Mouse (Mus musculus): ENCODE data around the gene Dppa5a. TPM values are rescaled to one million over a fixed set of nuclear protein-coding genes. Genes with fewer than 3 reads are reported as not detected.
"Not testable (repeated sequence)": the region's sequence is repeated elsewhere in the genome, so short reads cannot be mapped to it uniquely, and the experiment has no call there.

Dppa5a gene
- 1 to 10 TPM in 1 of 2 experiments, under 1 TPM in 1; 0.60 to 1.3 TPM for total RNA-seq (2021)

- peak in 1 of 2 experiments; percentile 20 for DNase-seq (ENCODE audit: extremely low spot score in 1 of 2, low spot score in 2 of 2)
- intact Hi-C loops (cut with DNase I), result not testable (repeated sequence)
Measured at GRCm38 (mm10) chr9:78367959-78368358, at the start of gene Dppa5a. Dppa5a (minus strand) TSS chr9:78368177.

- intact Hi-C loops (cut with DNase I), result no loop called here
Measured at GRCm38 (mm10) chr9:78401596-78401995, 33.6 kb upstream of the Dppa5a start.

GRCm38 (mm10) chr9:78400570-78400969 is 32.6 kb upstream of the Dppa5a start:
- intact Hi-C loops (cut with DNase I), result no loop called here

More at GRCm38 (mm10) chr9:78401596-78401995, 33.6 kb upstream of the Dppa5a start:
- no peak for DNase-seq (ENCODE audit: extremely low spot score in 1 of 2, low spot score in 2 of 2)

GRCm38 (mm10) chr9:78396517-78396916 is 28.5 kb upstream of the Dppa5a start:
- intact Hi-C loops (cut with DNase I), result no loop called here
- no peak for DNase-seq (ENCODE audit: extremely low spot score in 1 of 2, low spot score in 2 of 2)

More at GRCm38 (mm10) chr9:78400570-78400969, 32.6 kb upstream of the Dppa5a start:
- no peak for DNase-seq (ENCODE audit: extremely low spot score in 1 of 2, low spot score in 2 of 2)

GRCm38 (mm10) chr9:78395630-78396351 is 27.8 kb upstream of the Dppa5a start, which contains the start of gene Ddx43:
Ddx43 (plus strand) TSS chr9:78395777.
- intact Hi-C loops (cut with DNase I), result no loop called here
- peak; percentile 4 to 67 for DNase-seq (ENCODE audit: extremely low spot score in 1 of 2, low spot score in 2 of 2)

- intact Hi-C loops (cut with DNase I), result no loop called here
- DNase-seq (ENCODE audit: extremely low spot score in 1 of 2, low spot score in 2 of 2), result no peak
Measured at GRCm38 (mm10) chr9:78395244-78395629, 27.3 kb upstream of the Dppa5a start.

- no peak for DNase-seq (ENCODE audit: extremely low spot score in 1 of 2, low spot score in 2 of 2)
- intact Hi-C loops (cut with DNase I), result no loop called here
Measured at GRCm38 (mm10) chr9:78394602-78395001, 26.6 kb upstream of the Dppa5a start.

- intact Hi-C loops (cut with DNase I), result no loop called here
- no peak for DNase-seq (ENCODE audit: extremely low spot score in 1 of 2, low spot score in 2 of 2)
Measured at GRCm38 (mm10) chr9:78393741-78394140, 25.8 kb upstream of the Dppa5a start.

- no peak for DNase-seq (ENCODE audit: extremely low spot score in 1 of 2, low spot score in 2 of 2)
- intact Hi-C loops (cut with DNase I), result no loop called here
Measured at GRCm38 (mm10) chr9:78389981-78390380, 22.0 kb upstream of the Dppa5a start.

- intact Hi-C loops (cut with DNase I), result no loop called here
- no peak for DNase-seq (ENCODE audit: extremely low spot score in 1 of 2, low spot score in 2 of 2)
Measured at GRCm38 (mm10) chr9:78386947-78387346, 19.0 kb upstream of the Dppa5a start.

- intact Hi-C loops (cut with DNase I), result no loop called here
- no peak for DNase-seq (ENCODE audit: extremely low spot score in 1 of 2, low spot score in 2 of 2)
Measured at GRCm38 (mm10) chr9:78385893-78386292, 17.9 kb upstream of the Dppa5a start.

GRCm38 (mm10) chr9:78378113-78378785 is 10.3 kb upstream of the Dppa5a start, which contains the start of gene Ooep:
Ooep (minus strand) TSS chr9:78378725.
- intact Hi-C loops (cut with DNase I), result no loop called here
- peak; percentile 24 to 65 for DNase-seq (ENCODE audit: extremely low spot score in 1 of 2, low spot score in 2 of 2)

- intact Hi-C loops (cut with DNase I), result no loop called here
- no peak for DNase-seq (ENCODE audit: extremely low spot score in 1 of 2, low spot score in 2 of 2)
Measured at GRCm38 (mm10) chr9:78377546-78377945, 9.6 kb upstream of the Dppa5a start.

- DNase-seq (ENCODE audit: extremely low spot score in 1 of 2, low spot score in 2 of 2), result no peak
- intact Hi-C loops (cut with DNase I), result no loop called here
Measured at GRCm38 (mm10) chr9:78375486-78375885, 7.5 kb upstream of the Dppa5a start.

- intact Hi-C loops (cut with DNase I), result no loop called here
- no peak for DNase-seq (ENCODE audit: extremely low spot score in 1 of 2, low spot score in 2 of 2)
Measured at GRCm38 (mm10) chr9:78374885-78375389, 7.0 kb upstream of the Dppa5a start.

- intact Hi-C loops (cut with DNase I), result no loop called here
- no peak for DNase-seq (ENCODE audit: extremely low spot score in 1 of 2, low spot score in 2 of 2)
Measured at GRCm38 (mm10) chr9:78374397-78374796, 6.4 kb upstream of the Dppa5a start.

GRCm38 (mm10) chr9:78372827-78373504 is 5.0 kb upstream of the Dppa5a start:
- no peak for DNase-seq (ENCODE audit: extremely low spot score in 1 of 2, low spot score in 2 of 2)
- intact Hi-C loops (cut with DNase I), result no loop called here

GRCm38 (mm10) chr9:78371441-78371840 is 3.5 kb upstream of the Dppa5a start:
- intact Hi-C loops (cut with DNase I), result no loop called here
- no peak for DNase-seq (ENCODE audit: extremely low spot score in 1 of 2, low spot score in 2 of 2)

GRCm38 (mm10) chr9:78369786-78370185 is 1.8 kb upstream of the Dppa5a start:
- intact Hi-C loops (cut with DNase I), result no loop called here
- DNase-seq (ENCODE audit: extremely low spot score in 1 of 2, low spot score in 2 of 2), result no peak
